Mouse (Mus musculus): ENCODE measurements around the gene Abca7.
"Not testable (repeated sequence)": the region's sequence is repeated elsewhere in the genome, so short reads cannot be mapped to it uniquely, and the experiment has no call there.

Abca7 gene

DNA sequence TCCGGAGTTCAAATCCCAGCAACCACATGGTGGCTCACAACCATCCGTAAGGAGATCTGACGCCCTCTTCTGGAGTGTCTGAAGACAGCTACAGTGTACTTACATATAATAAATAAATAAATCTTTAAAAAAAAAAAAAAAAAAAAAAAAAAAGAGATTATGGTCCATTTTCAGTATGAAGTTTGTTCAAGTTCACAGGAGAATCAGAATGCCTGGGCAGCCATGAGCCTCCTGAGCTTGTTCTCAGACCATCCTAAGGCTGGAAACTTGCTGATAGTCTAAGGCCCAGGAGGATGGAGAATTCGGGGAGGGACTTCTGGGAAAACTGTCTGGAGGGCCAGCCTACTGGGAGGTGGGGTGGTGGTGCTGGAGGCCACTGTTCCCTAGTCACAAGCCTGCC, 49.1 kb downstream of the Abca7 start:
- DNase-seq (ENCODE audit: low spot score in 2 of 2) = not testable (repeated sequence)

DNA sequence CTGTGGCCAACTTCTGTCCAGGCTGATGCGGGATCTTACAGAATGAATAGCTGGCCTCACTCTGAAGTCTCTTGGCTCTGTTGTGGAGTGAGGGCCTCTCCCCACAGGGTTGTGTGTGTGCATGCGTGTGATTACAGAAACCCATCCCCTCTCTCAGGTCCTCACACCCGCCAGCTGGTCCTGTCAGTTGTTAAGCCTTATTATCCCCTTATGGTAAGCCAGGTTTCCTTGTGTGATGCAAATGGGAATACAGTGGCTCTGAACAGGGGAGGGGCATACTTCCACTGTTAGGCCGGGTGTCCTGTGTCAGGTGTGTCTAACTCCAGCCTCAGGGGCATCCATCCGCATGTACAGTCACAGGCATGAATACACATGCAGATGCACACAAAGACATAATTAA, 49.5 kb downstream of the Abca7 start:
- no peak for DNase-seq (ENCODE audit: low spot score in 2 of 2)

GRCm38 (mm10) chr10:80047041-80047565, 50.8 kb downstream of the Abca7 start, which contains the start of gene Gpx4:
Gene Gpx4, plus strand, starts transcription at chr10:80047166.
- no peak for DNase-seq (ENCODE audit: low spot score in 2 of 2)

DNA sequence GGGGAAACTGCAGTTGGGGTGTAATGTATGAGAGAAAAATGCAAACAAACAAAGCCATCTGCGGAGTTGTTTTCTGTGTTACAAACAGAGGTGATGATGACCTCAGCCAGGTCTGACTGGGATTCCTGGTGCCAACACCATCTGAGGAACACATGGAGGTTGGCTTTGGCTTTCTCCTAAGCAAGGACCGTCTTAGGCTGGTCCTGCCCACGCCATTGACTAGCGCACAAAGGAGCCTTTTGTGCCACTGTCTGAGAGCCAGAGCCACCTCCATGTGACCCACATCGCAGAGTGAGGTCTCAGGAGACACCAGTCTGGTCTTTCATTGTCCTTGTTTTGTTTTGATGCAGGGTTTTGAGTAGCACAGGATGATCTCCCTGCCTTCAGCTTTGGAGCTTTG, 52.1 kb downstream of the Abca7 start:
- no peak for DNase-seq (ENCODE audit: low spot score in 2 of 2)

DNA sequence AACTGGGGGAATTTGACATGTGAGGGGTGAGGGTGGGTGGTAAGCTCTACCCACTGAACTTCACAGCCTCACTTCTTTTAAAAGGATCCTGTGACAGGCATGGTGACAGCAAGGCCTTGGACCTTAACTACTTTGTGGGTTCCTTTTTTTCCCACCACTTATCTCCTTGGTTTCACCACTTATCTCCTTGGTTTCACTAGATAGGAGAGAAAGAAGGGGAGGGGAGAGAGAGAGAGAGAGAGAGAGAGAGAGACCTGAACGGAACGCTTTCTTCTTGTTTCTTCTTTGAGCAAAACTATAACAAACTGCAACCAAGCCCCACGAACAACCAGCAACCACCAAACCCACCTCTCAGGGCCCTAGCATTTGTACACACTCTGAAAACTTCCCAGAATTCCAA, 52.5 kb downstream of the Abca7 start:
- no peak for DNase-seq (ENCODE audit: low spot score in 2 of 2)

DNA sequence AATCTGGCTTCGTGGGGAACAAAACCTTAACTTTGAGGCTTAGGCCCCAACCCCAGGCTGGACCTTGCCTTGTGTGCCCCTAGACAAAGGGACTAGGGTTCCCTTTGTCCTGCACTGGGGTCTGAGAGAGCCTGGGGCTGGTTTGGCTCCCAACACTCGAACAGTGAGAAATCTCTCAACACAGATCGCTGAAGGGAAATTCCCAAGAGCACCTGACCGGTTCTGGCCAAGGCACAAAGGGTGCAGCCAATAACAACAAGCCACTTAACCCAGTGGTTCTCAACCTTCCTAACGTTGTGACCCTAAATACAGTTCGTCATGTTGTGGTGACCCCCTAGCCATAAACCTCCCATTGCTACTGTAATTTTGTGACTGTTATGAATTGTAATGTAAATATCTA, 54.0 kb downstream of the Abca7 start:
- DNase-seq (ENCODE audit: low spot score in 2 of 2) = no peak

GRCm38 (mm10) chr10:80050885-80051617, 54.8 kb downstream of the Abca7 start:
- DNase-seq (ENCODE audit: low spot score in 2 of 2) = no peak

DNA sequence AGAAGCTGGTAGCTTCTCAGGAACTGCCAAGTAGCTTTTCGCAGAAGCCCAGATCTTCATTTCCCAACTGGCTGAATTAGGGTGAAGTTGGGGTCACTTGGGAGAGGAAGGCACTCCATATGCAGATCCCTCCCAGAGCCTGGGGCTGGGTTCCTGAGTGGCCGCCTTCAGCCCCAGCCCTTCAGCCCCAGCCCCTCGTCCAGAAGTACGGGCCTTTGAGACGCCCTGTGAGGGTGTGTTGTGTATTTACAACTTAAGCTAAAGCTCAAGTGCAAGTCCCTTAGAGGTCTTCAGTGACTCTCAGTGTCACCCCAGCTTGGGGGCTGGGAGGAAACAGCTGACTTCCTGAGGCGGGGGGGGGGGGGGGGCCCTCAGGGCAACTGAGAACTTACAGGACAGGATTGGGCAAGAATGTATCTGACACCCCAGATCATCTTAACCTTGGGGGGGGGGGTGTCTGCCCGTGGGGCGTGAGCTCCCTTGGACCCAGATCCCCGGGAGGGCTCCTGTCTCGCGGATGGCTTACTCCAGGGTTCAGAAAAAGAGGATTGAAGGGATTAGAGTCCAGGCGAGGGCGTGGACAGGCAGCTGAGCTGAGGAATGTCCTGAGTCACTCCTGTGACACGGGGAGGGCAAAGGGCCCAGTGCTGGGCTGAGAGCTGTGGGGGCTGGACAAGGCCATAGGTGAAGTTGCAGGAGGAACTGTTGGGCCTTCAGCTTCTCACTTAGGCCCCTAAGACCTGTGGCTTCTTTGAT, 55.5 kb downstream of the Abca7 start:
- DNase-seq (ENCODE audit: low spot score in 2 of 2) = no peak

DNA sequence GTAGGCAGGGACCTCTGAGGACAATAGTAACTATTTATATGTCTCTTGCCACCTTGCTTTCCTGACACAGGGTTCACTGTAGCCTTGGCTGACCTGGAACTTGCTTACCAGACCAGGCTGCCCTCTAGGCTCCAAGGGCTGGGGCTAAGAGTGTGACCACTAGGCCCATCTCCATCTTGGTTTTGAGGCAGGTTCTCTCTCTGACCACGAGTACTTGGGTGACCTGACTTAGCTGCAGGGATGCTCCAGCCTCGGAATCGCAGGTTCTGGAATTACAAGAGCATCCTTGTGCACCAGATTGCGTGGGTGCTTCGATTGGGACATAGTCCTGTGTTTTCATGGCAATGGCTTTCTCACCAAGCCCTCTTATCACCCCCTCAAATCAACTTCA, 56.1 kb downstream of the Abca7 start:
- no peak for DNase-seq (ENCODE audit: low spot score in 2 of 2)

- peak; percentile 100 for DNase-seq (ENCODE audit: low spot score in 2 of 2)
These were observed 57.0 kb downstream of the Abca7 start for GRCm38 (mm10) chr10:80053259-80053780.

DNA sequence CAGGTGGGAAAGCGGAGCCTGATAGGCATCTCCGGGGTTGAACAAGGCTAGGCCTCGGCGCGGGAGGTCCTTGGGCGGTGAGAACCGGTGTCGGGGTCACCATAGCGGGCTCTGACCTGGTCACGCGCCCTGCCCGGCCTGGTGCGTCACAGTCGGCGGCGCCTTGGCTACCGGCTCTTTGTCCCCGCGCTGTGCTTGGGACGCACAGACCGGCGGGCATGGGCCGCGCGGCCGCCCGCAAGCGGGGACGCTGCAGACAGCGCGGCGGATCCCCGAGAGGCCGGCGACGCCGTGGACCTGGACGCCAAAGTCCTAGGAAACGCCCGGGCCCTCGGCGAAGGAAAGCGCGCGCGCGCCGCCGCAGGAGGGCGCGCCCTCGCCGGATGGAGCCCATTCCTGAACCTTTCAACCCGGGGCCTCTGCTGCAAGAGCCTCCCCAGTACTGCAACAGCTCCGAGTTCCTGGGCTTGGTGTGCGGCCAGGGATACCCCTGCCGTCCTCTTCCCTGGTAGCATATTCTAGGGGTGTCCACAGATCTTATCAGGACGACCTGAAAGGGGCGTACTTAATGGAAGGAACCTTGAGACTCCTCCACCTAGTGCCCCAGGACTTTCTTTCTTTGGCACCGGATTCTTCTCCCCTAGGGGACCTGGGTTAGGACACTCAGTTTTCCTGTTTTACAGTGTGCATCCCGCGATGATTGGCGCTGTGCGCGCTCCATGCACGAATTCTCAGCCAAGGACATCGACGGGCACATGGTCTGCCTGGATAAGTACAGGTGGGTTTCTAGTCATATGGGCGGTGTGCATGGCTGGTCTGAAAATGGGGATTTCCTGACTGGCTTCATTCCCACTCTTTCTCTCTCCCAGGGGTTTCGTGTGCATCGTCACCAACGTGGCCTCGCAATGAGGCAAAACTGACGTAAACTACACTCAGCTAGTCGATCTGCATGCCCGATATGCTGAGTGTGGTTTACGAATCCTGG, 57.8 kb downstream of the Abca7 start:
- DNase-seq (ENCODE audit: low spot score in 2 of 2) = peak; percentile 55 to 66

DNA sequence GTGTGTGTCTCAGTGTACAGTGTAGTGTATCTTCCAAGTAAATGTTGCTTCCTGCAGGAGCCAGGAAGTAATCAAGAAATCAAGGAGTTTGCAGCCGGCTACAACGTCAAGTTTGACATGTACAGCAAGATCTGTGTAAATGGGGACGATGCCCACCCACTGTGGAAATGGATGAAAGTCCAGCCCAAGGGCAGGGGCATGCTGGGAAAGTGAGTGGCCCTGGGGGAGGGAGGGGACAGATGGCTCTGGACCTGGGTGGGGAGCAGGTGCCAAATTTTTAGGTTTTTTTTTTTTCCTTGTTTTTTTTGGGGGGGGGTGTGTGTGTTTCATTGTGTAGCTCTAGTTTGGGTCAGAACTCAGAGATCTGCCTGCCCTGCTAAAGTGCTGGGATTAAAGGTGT, 58.6 kb downstream of the Abca7 start:
- not testable (repeated sequence) for DNase-seq (ENCODE audit: low spot score in 2 of 2)

GRCm38 (mm10) chr10:80055364-80055763, 59.1 kb downstream of the Abca7 start:
- DNase-seq (ENCODE audit: low spot score in 2 of 2) = no peak

- DNase-seq (ENCODE audit: low spot score in 2 of 2) = no peak
These were observed 59.6 kb downstream of the Abca7 start for GRCm38 (mm10) chr10:80055891-80056290.

DNA sequence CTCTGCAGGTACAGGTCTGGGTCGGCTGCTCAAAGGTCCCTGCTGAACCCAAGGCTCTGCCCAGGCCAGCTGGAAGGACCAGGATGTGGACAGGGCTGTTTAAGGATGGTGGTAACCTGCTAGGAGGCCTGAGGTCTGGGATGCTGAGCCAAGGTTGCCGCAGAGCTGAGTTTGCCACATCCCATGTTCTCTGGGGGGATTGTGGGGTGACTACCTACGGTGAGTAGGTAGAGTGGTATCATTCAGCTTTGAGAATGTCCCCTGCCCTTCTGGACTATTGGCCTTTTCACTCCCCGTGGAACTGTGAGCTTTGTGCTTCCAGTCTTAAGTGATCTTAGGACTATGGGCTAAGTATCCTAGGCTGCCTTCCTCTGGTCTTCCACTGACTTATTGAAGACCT, 60.2 kb downstream of the Abca7 start:
- no peak for DNase-seq (ENCODE audit: low spot score in 2 of 2)

GRCm38 (mm10) chr10:80056976-80057682, 60.8 kb downstream of the Abca7 start:
- DNase-seq (ENCODE audit: low spot score in 2 of 2) = no peak

DNA sequence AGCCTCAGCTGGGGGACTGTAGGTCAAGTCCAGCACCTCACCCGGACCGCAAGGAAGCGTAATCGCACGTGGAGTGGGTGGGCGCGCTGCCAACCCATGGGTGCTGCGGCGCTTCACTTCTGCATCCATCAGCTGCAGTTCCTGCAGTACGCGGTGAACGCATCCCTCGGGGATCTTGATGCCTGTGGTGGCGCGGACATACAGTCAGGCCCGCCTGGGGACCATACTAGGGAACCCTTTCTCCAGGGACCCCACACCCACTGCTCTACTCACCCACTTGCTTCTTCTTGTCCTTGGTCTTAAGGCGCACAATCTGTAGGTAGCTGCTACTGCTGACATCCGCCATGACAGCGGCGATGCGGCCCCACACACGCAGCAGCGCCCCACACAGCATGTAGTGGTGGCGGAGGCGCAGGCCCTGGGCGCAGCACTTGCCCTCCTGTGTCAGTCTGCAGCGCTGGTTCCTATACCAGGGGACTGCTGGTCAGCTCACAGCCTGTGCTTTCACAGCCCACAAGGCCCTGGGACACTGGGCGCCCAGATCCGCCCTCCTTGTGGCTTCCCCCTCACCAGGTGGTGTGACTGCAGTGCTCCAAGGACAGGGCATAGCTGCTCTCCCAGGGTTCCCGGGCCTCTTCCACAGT, 61.5 kb downstream of the Abca7 start:
- DNase-seq (ENCODE audit: low spot score in 2 of 2) = no peak

GRCm38 (mm10) chr10:80063104-80063503, 66.8 kb downstream of the Abca7 start:
- no peak for DNase-seq (ENCODE audit: low spot score in 2 of 2)

GRCm38 (mm10) chr10:80063877-80064650, 67.8 kb downstream of the Abca7 start:
- DNase-seq (ENCODE audit: low spot score in 2 of 2) = no peak
